In genomic region chr14:60639195-60639594, GRCm38 (mm10) we compare ENCODE assay signal across 20 mouse cellular contexts. TPM values are rescaled to one million over a fixed set of nuclear protein-coding genes. Genes with fewer than 3 reads are reported as not detected.
DNase-seq lines count a peak whose midpoint lies in the region; ATAC-seq and TF ChIP-seq lines count a peak whose summit lies in the region.
"Had no signal": no experiment of that assay in that cellular context is flagged by ENCODE, and none has a peak within 500 bp of the region (broad histone marks: within the 10 kb centered on the region; RNA-seq: fewer than 3 reads in every experiment).

No protein-coding gene starts in this region.

- no peak overlapping the region for H3K9ac ChIP-seq in forebrain, embryonic 12.5 days
- no peak overlapping the region for H3K9ac ChIP-seq in forebrain, postnatal 0 days
- H3K9ac ChIP-seq in kidney, embryonic 15.5 days: no peak overlapping the region
- H3K9ac ChIP-seq in liver, embryonic 13.5 days: peak overlapping the region; percentile 46; the same call in 1 of the 2 replicates
- no peak overlapping the region for H3K9ac ChIP-seq in liver, postnatal 0 days (replicated peaks)
- H3K9ac ChIP-seq: embryonic facial prominence, embryonic 15.5 days; hindbrain, embryonic 12.5 days had no signal

- peak overlapping the region; percentile 3; the same call in 1 of the 2 replicates for H3K4me2 ChIP-seq in forebrain, embryonic 12.5 days
- no peak overlapping the region for H3K4me2 ChIP-seq in forebrain, postnatal 0 days (ENCODE audit: low read depth)
- H3K4me2 ChIP-seq in kidney, embryonic 15.5 days: no peak overlapping the region
- H3K4me2 ChIP-seq in liver, embryonic 13.5 days: peak overlapping the region; percentile 46
- peak overlapping the region; percentile 5; the same call in 1 of the 2 replicates for H3K4me2 ChIP-seq in liver, postnatal 0 days (ENCODE audit: low read depth, low read length)
- H3K4me2 ChIP-seq: embryonic facial prominence, embryonic 15.5 days had no signal

- no peak for TF ChIP-seq EP300 in liver, postnatal 0 days (IDR thresholded peaks at IDR 0.05; ENCODE audit: low read depth)

- no peak overlapping the region for H3K4me3 ChIP-seq in forebrain, embryonic 12.5 days (replicated peaks)
- H3K4me3 ChIP-seq in forebrain, postnatal 0 days (ENCODE audit: low read depth, low read length): no peak overlapping the region
- no peak overlapping the region for H3K4me3 ChIP-seq in kidney, embryonic 15.5 days (replicated peaks)
- H3K4me3 ChIP-seq in liver, embryonic 13.5 days (replicated peaks): no peak overlapping the region
- no peak overlapping the region for H3K4me3 ChIP-seq in liver, postnatal 0 days (ENCODE audit: low read depth, low read length)
- H3K4me3 ChIP-seq: embryonic facial prominence, embryonic 15.5 days; heart, embryonic 10.5 days; hindbrain, embryonic 12.5 days had no signal

- H3K9me3 ChIP-seq in forebrain, embryonic 12.5 days: no peaks in the 10 kb centered on the region
- no peaks in the 10 kb centered on the region for H3K9me3 ChIP-seq in forebrain, postnatal 0 days (ENCODE audit: low read length)
- no peaks in the 10 kb centered on the region for H3K9me3 ChIP-seq in kidney, embryonic 15.5 days (replicated peaks)
- H3K9me3 ChIP-seq in liver, embryonic 13.5 days (replicated peaks): no peaks in the 10 kb centered on the region
- H3K9me3 ChIP-seq in liver, postnatal 0 days (ENCODE audit: low read length): no peaks in the 10 kb centered on the region
- H3K9me3 ChIP-seq: embryonic facial prominence, embryonic 15.5 days; heart, embryonic 10.5 days; hindbrain, embryonic 12.5 days had no signal

- ATAC-seq in forebrain, embryonic 12.5 days (ENCODE audit: low FRiP score): no peak
- no peak for ATAC-seq in forebrain, postnatal 0 days
- no peak for ATAC-seq in kidney, embryonic 15.5 days (replicated peaks; ENCODE audit: low FRiP score)
- ATAC-seq in liver, embryonic 13.5 days (ENCODE audit: low read depth): no peak
- no peak for ATAC-seq in liver, postnatal 0 days
- ATAC-seq in inflammation-experienced regulatory T-cells, adult 6 months: no peak
- ATAC-seq: hindbrain, embryonic 16.5 days had no signal

- no peak for DNase-seq in forebrain, postnatal 0 days
- DNase-seq in kidney, adult 9 months: peak; percentile 3
- no peak for DNase-seq in liver, embryonic 13.5 days
- no peak for DNase-seq in liver, postnatal 0 days
- DNase-seq: adrenal gland, adult 2 months; adrenal gland, postnatal 25 days; cerebellum, adult 2 months; cerebellum, postnatal 14 days; embryo, embryonic 11 days; gastrocnemius, postnatal 25 days; heart, postnatal 10 days; heart, postnatal 4 days; kidney, adult 11 months had no signal

- no peak for TF ChIP-seq CTCF in forebrain, postnatal 0 days (IDR thresholded peaks at IDR 0.05; ENCODE audit: low read depth)
- TF ChIP-seq CTCF in liver, postnatal 0 days (IDR thresholded peaks at IDR 0.05; ENCODE audit: low read depth): no peak

- peaks cover 9% of the 10 kb centered on the region; the same call in 1 of the 2 replicates for H3K36me3 ChIP-seq in forebrain, embryonic 12.5 days (replicated peaks)
- no peaks in the 10 kb centered on the region for H3K36me3 ChIP-seq in forebrain, postnatal 0 days (ENCODE audit: insufficient read depth)
- H3K36me3 ChIP-seq in kidney, embryonic 15.5 days: peaks cover 6% of the 10 kb centered on the region; the same call in 1 of the 2 replicates
- H3K36me3 ChIP-seq in liver, embryonic 13.5 days: peaks cover 20% of the 10 kb centered on the region
- H3K36me3 ChIP-seq in liver, postnatal 0 days (replicated peaks; ENCODE audit: insufficient read depth, low read length): peaks cover 6% of the 10 kb centered on the region
- H3K36me3 ChIP-seq: embryonic facial prominence, embryonic 15.5 days; heart, embryonic 10.5 days; hindbrain, embryonic 12.5 days had no signal

- peaks cover 84% of the 10 kb centered on the region for H3K4me1 ChIP-seq in forebrain, embryonic 12.5 days
- peaks cover 10% of the 10 kb centered on the region; the same call in 1 of the 2 replicates for H3K4me1 ChIP-seq in forebrain, postnatal 0 days (ENCODE audit: insufficient read depth)
- H3K4me1 ChIP-seq in kidney, embryonic 15.5 days: peaks cover 70% of the 10 kb centered on the region
- H3K4me1 ChIP-seq in liver, embryonic 13.5 days (replicated peaks): peaks cover 74% of the 10 kb centered on the region
- peaks cover 39% of the 10 kb centered on the region for H3K4me1 ChIP-seq in liver, postnatal 0 days (ENCODE audit: insufficient read depth)

- H3K27ac ChIP-seq in forebrain, embryonic 12.5 days: no peak overlapping the region
- H3K27ac ChIP-seq in forebrain, postnatal 0 days (ENCODE audit: low read depth, low read length): no peak overlapping the region
- no peak overlapping the region for H3K27ac ChIP-seq in kidney, embryonic 15.5 days
- H3K27ac ChIP-seq in liver, embryonic 13.5 days: peak overlapping the region; percentile 70
- no peak overlapping the region for H3K27ac ChIP-seq in liver, postnatal 0 days (ENCODE audit: low read depth)
- H3K27ac ChIP-seq: embryonic facial prominence, embryonic 15.5 days; hindbrain, embryonic 12.5 days had no signal

- H3K27me3 ChIP-seq in forebrain, embryonic 12.5 days: no peaks in the 10 kb centered on the region
- no peaks in the 10 kb centered on the region for H3K27me3 ChIP-seq in forebrain, postnatal 0 days (ENCODE audit: insufficient read depth, low read length)
- H3K27me3 ChIP-seq in kidney, embryonic 15.5 days: peaks cover 14% of the 10 kb centered on the region; the same call in 1 of the 2 replicates
- H3K27me3 ChIP-seq in liver, embryonic 13.5 days: 0 out of 2 replicates have a peak, but pooled peaks cover 9% of the 10 kb centered on the region
- no peaks in the 10 kb centered on the region for H3K27me3 ChIP-seq in liver, postnatal 0 days (ENCODE audit: insufficient read depth, low read length)
- H3K27me3 ChIP-seq: embryonic facial prominence, embryonic 15.5 days; hindbrain, embryonic 12.5 days had no signal

- 87% methylated on average over 9 of the region's 9 CpGs for WGBS in forebrain, embryonic 12.5 days
- WGBS in forebrain, postnatal 0 days: 79% methylated on average over 9 of the region's 9 CpGs
- WGBS in kidney, embryonic 15.5 days: 78% methylated on average over 9 of the region's 9 CpGs
- 70% methylated on average over 9 of the region's 9 CpGs for WGBS in liver, embryonic 13.5 days (ENCODE audit: insufficient replicate concordance)
- 76% methylated on average over 9 of the region's 9 CpGs for WGBS in liver, postnatal 0 days (ENCODE audit: insufficient replicate concordance)

RNA-seq across cellular contexts. Expression of gene Spata13, which starts 5.4 kb away (rescaled TPM):
- polyA plus RNA-seq in forebrain, embryonic 12.5 days (2016; fragmentation: Nextera tagmentation; extraction: Ambion mirVana): 121 and 128 TPM in 2 replicates
- total RNA-seq in forebrain, postnatal 0 days (2014; rRNA removed): 28.1 and 43.6 TPM in 2 replicates
- polyA plus RNA-seq in forebrain, postnatal 0 days (2015; fragmentation: Nextera tagmentation; extraction: Ambion mirVana): 10.7 and 17.3 TPM in 2 replicates
- polyA plus RNA-seq in kidney, embryonic 15.5 days (2015; fragmentation: Nextera tagmentation; extraction: Ambion mirVana): 55.1 and 64.4 TPM in 2 replicates
- polyA plus RNA-seq in liver, embryonic 13.5 days (2015; fragmentation: Nextera tagmentation; extraction: Ambion mirVana): 17.2 and 19.6 TPM in 2 replicates
- polyA plus RNA-seq in liver, postnatal 0 days (2015; fragmentation: Nextera tagmentation; extraction: Ambion mirVana): 13.7 and 14.0 TPM in 2 replicates
- 100 to 1,000 TPM in 1 of 3 experiments, 10 to 100 TPM in 2; 87.6 to 120 (median 95.0) TPM for polyA plus RNA-seq in inflammation-experienced regulatory T-cells, adult 6 months (2017; shearing (Covaris generic))

Comparison
In these comparisons a context has a peak if more than half of its experiments do, and no peak if none do; other contexts are left out.
1. H3K4me2 ChIP-seq: peak in forebrain, embryonic 12.5 days (single experiment), liver, embryonic 13.5 days (single experiment) and liver, postnatal 0 days (single experiment); none in forebrain, postnatal 0 days (single experiment) and kidney, embryonic 15.5 days (single experiment).